Mouse (Mus musculus) induced T-regulatory cell, adult 2 months (primary cell): ENCODE measurements around the gene Krtap4-16.
"Not testable (repeated sequence)": the region's sequence is repeated elsewhere in the genome, so short reads cannot be mapped to it uniquely, and the experiment has no call there.

Experiments
- DNase-seq: peaks from one replicate; pipeline ENCODE4 v3.0.0-alpha.2; 2012; ENCODE audit warnings: low read depth

Gene Krtap4-16

DNA sequence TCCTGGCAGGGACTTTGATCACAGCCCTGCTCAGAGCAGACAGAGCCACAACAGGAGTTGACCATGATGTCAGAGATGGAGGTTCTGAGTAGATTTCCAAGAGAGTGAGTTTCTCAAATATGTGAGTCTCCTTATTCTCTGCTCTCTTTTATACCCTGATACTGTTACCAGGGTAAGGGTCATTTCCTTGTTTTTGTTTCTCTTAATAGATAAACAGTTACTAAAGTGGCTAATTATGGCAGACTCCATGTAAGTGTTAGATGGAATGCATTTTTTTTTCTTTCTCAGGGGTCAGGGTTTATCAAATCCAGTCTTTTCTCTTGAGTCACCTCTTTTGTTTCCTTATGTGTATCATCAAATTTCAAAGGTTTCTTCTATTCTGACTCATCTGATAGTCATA lies at the start of gene Krtap4-16:
Gene Krtap4-16, minus strand, starts transcription at position 101 of the 400 bp plus-strand sequence.
- no peak for DNase-seq

DNA sequence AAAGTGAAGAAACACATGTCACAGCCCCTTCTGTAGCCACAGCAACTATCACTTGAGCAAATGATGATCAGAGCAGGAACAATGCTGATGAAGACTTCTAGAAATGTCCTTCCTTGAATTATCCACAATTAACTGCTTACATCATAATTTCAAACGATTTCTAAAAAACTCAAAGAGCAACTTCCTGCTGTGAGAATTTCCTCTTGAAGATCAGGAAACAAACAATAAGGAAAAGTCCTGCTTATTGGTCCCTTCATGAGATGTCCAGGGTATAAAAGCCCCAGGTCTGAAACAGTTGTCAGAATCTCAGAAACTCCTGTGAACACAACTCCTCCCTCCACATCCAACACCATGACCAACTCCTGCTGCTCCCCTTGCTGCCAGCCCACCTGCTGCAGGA lies 27.5 kb upstream of the Krtap4-16 start, which contains the start of gene Gm11567:
Gene Gm11567, plus strand, starts transcription at position 301 of the 400 bp plus-strand sequence.
- DNase-seq = not testable (repeated sequence)

DNA sequence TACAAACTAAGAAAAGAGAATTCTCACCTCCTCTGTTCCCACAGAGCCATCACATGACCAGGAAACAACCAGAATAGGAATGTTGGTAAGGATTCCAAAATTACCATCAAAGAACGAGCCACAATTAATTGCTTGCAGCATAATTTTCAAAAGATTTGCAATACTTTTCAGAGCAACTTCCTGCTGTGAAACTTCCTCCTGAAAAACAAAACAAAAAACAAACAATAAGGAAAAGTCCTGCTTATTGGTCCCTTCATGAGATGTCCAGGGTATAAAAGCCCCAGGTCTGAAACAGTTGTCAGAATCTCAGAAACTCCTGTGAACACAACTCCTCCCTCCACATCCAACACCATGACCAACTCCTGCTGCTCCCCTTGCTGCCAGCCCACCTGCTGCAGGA lies 21.7 kb upstream of the Krtap4-16 start, which contains the start of gene Krtap9-1:
Gene Krtap9-1, plus strand, starts transcription at position 301 of the 400 bp plus-strand sequence.
- not testable (repeated sequence) for DNase-seq

DNA sequence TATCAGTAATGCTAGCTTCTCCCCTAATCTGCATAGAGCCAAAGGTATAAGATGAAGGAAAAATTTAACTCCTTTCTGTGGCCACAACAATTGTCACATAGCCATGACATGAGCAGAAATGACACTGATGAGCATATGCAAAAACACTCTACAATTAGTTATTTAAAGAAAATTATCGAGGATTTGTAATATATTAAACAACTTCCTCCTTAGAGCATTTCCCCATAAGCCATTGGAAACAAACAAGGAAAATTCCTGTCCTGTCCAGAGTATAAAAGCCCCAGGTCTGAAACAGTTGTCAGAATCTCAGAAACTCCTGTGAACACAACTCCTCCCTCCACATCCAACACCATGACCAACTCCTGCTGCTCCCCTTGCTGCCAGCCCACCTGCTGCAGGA lies 12.8 kb upstream of the Krtap4-16 start, which contains the start of gene Gm11559:
Gene Gm11559, plus strand, starts transcription at position 301 of the 400 bp plus-strand sequence.
- not testable (repeated sequence) for DNase-seq

DNA sequence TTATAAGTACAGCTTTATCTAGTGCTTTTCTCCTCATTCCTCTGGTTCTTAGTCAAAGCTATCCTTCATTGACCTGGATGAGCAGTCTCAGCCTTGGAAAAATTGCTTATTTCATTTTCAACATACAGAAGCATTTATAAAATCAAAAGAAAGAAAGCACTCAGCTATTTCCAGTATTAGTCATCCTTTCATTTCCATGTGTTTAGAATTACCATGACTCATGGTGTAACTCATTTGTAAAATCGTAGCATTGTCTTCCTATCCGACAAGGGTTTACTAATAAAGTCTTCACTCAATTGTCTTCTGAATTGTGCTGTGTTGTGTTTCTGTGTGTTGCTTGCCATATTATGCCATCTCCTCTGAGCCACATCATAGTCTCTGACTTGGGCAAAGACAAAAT lies 7.4 kb upstream of the Krtap4-16 start:
- no peak for DNase-seq

DNA sequence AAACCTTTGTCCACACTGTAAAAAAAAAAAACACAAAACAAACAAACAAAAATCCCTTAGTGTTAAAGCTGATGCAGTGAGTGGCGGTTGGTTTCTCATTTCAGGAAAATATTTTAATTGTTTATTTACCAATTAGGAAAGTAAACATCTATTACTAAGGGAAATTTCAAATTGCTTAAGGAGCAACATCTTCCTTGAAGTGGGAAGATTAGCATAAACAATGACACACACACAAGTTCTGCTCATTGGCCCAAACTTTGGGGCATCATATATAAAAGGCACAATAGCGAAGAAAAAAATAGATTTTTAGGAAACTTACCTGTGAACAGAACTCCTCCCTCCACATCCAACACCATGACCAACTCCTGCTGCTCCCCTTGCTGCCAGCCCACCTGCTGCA lies 6.2 kb upstream of the Krtap4-16 start, which contains the start of gene Gm11568:
Gene Gm11568, plus strand, starts transcription at position 301 of the 400 bp plus-strand sequence.
- no peak for DNase-seq

DNA sequence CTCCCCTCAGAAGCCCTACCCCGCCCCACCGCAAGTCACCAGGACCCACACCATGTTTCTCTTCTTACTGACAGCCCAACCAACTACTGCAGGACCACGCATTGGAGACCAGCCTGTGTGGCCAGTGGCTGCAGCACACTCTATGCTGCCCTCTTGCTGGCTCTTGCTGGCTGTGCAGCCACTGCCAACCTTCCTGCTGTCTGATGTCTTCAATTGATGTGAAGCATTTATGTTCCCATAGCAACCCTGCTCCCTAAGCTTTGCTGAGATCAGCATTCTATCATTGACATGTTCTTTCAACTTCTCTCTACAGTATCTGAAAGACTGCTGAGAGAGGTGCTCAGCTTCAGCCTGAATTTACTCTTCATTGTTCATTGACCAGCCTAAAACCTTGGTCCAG lies 2.7 kb upstream of the Krtap4-16 start:
- no peak for DNase-seq

DNA sequence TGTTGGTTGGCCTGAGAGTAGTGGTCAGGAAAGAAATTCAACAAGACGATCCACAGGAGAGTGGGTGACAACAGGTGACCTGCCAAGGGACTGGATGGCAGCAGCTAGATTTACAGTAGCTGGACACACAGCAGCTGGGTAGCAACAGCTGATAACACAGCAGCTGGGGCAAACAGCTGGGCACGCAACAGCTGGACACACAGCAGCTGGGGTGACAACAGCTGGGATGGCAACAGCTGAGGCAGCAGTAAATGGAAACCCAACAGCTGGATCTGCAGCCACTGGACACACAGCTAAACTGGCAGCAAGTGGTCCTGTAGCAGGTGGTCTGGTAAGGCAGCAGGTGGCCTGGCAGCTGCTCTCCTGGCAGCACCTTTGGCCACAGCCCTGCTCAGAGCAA lies 4.7 kb downstream of the Krtap4-16 start:
- no peak for DNase-seq

DNA sequence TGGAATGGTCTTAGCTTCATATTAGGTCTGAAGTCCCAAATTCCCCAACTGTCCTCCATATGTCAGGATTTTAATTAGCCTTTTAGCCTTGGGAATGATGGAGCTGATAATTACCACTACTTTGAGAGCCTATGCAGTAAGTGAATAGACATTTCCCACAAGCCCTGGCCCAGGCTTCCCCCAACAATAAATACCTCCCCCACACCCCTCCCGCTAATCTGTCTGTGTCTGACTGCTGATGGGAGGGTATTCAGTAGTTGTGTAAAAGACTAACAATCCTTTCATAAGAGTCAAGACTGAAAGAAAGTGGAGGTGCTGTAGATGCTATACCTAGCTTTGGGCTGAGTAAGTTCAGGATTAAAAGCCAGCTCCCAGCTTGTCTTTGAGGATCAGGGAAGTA lies 9.2 kb downstream of the Krtap4-16 start:
- DNase-seq = no peak

DNA sequence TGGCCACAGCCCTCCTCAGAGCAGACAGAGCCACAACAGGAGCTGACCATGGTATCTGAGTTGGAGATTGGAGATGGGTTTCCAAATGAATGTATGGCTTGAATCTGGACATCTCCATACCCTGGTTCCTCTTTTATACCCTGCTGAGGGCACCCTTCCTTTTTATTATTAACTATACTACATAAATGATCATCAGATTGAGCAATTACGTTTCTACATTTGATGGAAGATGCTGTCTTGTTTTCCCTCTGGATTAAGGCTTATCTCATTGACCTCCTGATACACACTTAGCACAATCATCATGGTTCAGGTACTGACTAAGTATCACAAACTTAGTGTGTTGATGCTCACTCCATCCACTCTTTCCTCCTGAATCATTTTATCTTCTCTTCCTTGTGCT lies 13.4 kb downstream of the Krtap4-16 start, which contains the start of gene 2300003K06Rik:
Gene 2300003K06Rik, minus strand, starts transcription at position 101 of the 400 bp plus-strand sequence.
- no peak for DNase-seq

DNA sequence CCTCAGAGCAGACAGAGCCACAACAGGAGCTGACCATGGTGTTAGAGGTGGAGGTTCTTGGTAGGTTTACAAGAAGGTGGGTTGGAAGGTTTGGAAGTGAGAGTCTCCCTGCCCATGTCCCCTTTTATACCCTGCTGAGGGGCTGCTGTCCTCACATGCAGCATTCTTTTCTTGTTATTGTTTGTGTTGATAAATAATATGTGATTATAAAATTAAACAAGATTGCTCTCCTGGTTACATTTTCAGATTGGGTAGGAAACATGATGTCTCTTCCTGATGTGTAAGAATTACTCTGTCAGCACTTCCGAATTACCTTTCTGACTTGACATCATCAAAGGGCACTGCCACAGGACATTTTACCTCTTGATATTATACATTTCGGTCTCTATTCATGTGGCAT lies 35.8 kb downstream of the Krtap4-16 start, which contains the start of gene Gm11564:
Gene Gm11564, minus strand, starts transcription at position 101 of the 400 bp plus-strand sequence.
- not testable (repeated sequence) for DNase-seq

DNA sequence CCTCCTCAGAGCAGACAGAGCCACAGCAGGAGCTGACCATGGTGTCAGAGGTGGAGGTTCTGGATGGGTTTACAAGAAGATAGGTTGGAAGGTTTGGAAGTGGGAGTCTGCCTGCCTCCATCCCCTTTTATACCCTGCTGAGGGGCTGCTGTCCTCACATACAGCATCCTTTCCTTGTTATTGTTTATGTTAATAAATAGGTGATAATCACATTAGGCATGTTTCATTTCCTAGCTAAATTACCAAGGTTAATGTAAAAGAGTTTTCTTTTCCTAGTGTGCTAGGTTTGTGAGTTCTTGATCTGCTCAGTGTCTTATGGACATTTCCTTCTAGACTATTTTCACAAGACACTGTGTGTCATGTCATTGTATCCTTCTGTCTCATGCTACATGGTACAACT lies 41.6 kb downstream of the Krtap4-16 start, which contains the start of gene Krtap4-13:
Gene Krtap4-13, minus strand, starts transcription at position 101 of the 400 bp plus-strand sequence.
- DNase-seq = not testable (repeated sequence)

DNA sequence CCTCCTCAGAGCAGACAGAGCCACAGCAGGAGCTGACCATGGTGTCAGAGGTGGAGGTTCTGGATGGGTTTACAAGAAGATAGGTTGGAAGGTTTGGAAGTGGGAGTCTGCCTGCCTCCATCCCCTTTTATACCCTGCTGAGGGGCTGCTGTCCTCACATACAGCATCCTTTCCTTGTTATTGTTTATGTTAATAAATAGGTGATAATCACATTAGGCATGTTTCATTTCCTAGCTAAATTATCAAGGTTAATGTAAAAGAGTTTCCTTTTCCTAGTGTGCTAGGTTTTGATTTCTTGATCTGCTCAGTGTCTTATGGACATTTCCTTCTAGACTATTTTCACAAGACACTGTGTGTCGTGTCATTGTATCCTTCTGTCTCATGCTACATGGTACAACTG lies 47.1 kb downstream of the Krtap4-16 start, which contains the start of gene Gm11554:
Gene Gm11554, minus strand, starts transcription at position 101 of the 400 bp plus-strand sequence.
- DNase-seq = not testable (repeated sequence)
